Mouse (Mus musculus) lung, embryonic 14.5 days (tissue): Measurements from ENCODE around the gene Defb28. TPM values are rescaled to one million over a fixed set of nuclear protein-coding genes. Genes with fewer than 3 reads are reported as not detected.

Source experiments
- ATAC-seq: fragments of 200-750 bp; cut with Nextera tagmentation; 2 replicates; pipeline ENCODE4 v1.8.0; 2017; ENCODE audit warnings: mild to moderate bottlenecking, moderate TSS enrichment, moderate library complexity; ENCODE audit not compliant: insufficient read depth
- DNase-seq: peaks from one replicate; pipeline ENCODE4 v3.0.0-alpha.2; 2015
- H3K27ac ChIP-seq: fragments of 300-500 bp; sonication (generic); 2 replicates; pipeline ENCODE4 v1.5.1; 2014; ENCODE audit warnings: low read depth, mild to moderate bottlenecking, moderate library complexity
- H3K27me3 ChIP-seq: fragments of 300-500 bp; sonication (generic); 2 replicates; pipeline ENCODE4 v1.6.1; 2014; ENCODE audit warnings: low read length, control low read depth; ENCODE audit not compliant: insufficient read depth
- H3K36me3 ChIP-seq: fragments of 300-500 bp; sonication (generic); 2 replicates; pipeline ENCODE4 v1.6.1; 2014; ENCODE audit warnings: control low read depth; ENCODE audit not compliant: insufficient read depth
- H3K4me1 ChIP-seq: fragments of 300-500 bp; sonication (generic); 2 replicates; pipeline ENCODE4 v1.6.1; 2014; ENCODE audit warnings: antibody characterized with exemption, control low read depth; ENCODE audit not compliant: insufficient read depth
- H3K4me2 ChIP-seq: fragments of 300-500 bp; sonication (generic); 2 replicates; pipeline ENCODE4 v1.6.1; 2014; ENCODE audit warnings: mild to moderate bottlenecking
- H3K4me3 ChIP-seq: fragments of 300-500 bp; sonication (generic); 2 replicates; pipeline ENCODE4 v1.5.1; 2014; ENCODE audit warnings: low read depth, low read length
- H3K9ac ChIP-seq: fragments of 300-500 bp; sonication (generic); 2 replicates; pipeline ENCODE4 v1.6.1; 2014
- H3K9me3 ChIP-seq: fragments of 300-500 bp; sonication (generic); 2 replicates; pipeline ENCODE4 v1.6.1; 2016; ENCODE audit warnings: low read depth, low read length, control low read depth
- CTCF ChIP-seq: IDR thresholded peaks from 2 replicates; pipeline ENCODE4 v1.5.1; 2016; ENCODE audit warnings: antibody characterized with exemption, low read depth
- WGBS: fragments of 180-500 bp; shearing (Covaris S2); extraction: QIAGEN DNeasy Blood & Tissue Kit; methylation state at CpG from one replicate; pipeline ENCODE4 v1.1.7; 2014; 5-methylcytosine and 5-hydroxymethylcytosine counted together
- polyA plus RNA-seq: library from polyadenylated mRNA; unstranded; fragments of >200 nt; fragmentation: Nextera tagmentation; extraction: Ambion mirVana; gene quantifications from 2 replicates; pipeline ENCODE4 v1.2.1, GENCODE M21; 2014

Gene Defb28
- polyA plus RNA-seq, 1 experiment from 2014 or later, result not detected

- ATAC-seq (no peak), DNase-seq (no peak)
- no peaks in the 10 kb centered on the region for H3K9me3 ChIP-seq
- no peak overlapping the region for H3K4me3 ChIP-seq
- no peak overlapping the region for H3K27ac ChIP-seq
- no peaks in the 10 kb centered on the region for H3K4me1 ChIP-seq
- no peaks in the 10 kb centered on the region for H3K27me3 ChIP-seq
- no peak overlapping the region for H3K4me2 ChIP-seq
- no peak overlapping the region for H3K9ac ChIP-seq
- WGBS, result 77% methylated on average over 7 of the region's 7 CpGs
- TF ChIP-seq CTCF, result no peak
- no peaks in the 10 kb centered on the region for H3K36me3 ChIP-seq
These were observed 38.6 kb downstream of the Defb28 start for GRCm38 (mm10) chr2:152556655-152557054.

GRCm38 (mm10) chr2:152569038-152569437 lies 51.0 kb downstream of the Defb28 start, which contains the start of gene Gm17416:
TSS of gene Gm17416 (plus strand) at chr2:152569338.
- ATAC-seq (no peak), DNase-seq (no peak)

GRCm38 (mm10) chr2:152569881-152570280 lies 51.8 kb downstream of the Defb28 start:
- 68% methylated on average over 4 of the region's 4 CpGs for WGBS
- Histone ChIP-seq H3K4me3 (no peak overlapping the region), H3K4me2 (no peak overlapping the region), H3K36me3 (no peaks in the 10 kb centered on the region), H3K27me3 (no peaks in the 10 kb centered on the region), H3K9me3 (no peaks in the 10 kb centered on the region), H3K27ac (no peak overlapping the region), H3K4me1 (no peaks in the 10 kb centered on the region), H3K9ac (no peak overlapping the region)
- no peak for ATAC-seq
- TF ChIP-seq CTCF, result no peak
- DNase-seq, result no peak

More at GRCm38 (mm10) chr2:152569038-152569437, 51.0 kb downstream of the Defb28 start, which contains the start of gene Gm17416:
- Histone ChIP-seq H3K4me2 (no peak within 1 kb of the TSS), H3K36me3 (no peaks in the 10 kb centered on the region), H3K27ac (no peak within 1 kb of the TSS), H3K9ac (no peak within 1 kb of the TSS), H3K4me1 (no peaks in the 10 kb centered on the region), H3K4me3 (no peak within 1 kb of the TSS), H3K27me3 (no peaks in the 10 kb centered on the region), H3K9me3 (no peaks in the 10 kb centered on the region)
- WGBS, result 85% methylated on average over 5 of the region's 5 CpGs
- no peak for TF ChIP-seq CTCF

- Histone ChIP-seq H3K4me1 (no peaks in the 10 kb centered on the region), H3K4me2 (no peak overlapping the region), H3K36me3 (no peaks in the 10 kb centered on the region), H3K9ac (no peak overlapping the region), H3K9me3 (no peaks in the 10 kb centered on the region), H3K4me3 (no peak overlapping the region), H3K27ac (no peak overlapping the region), H3K27me3 (no peaks in the 10 kb centered on the region)
- TF ChIP-seq CTCF, result no peak
- no peak for ATAC-seq
- 58% methylated on average over 6 of the region's 6 CpGs for WGBS
- DNase-seq, result no peak
These were observed 52.3 kb downstream of the Defb28 start for GRCm38 (mm10) chr2:152570313-152570712.

Other genes with a start within 250 kb of the Defb28 start
- 34.7 and 39.4 TPM in 2 replicates for gene Tbc1d20, start 224.4 kb upstream of the Defb28 start, polyA plus RNA-seq
- gene Rbck1, start 185.6 kb upstream of the Defb28 start, polyA plus RNA-seq, result 85.8 and 92.8 TPM in 2 replicates
- 2.2 and 2.7 TPM in 2 replicates for gene Trib3, start 174.2 kb upstream of the Defb28 start, polyA plus RNA-seq
- 0.26 TPM in 1 of 2 replicates, not detected in the other for gene Nrsn2, start 141.6 kb upstream of the Defb28 start, polyA plus RNA-seq
- 17.2 and 19.4 TPM in 2 replicates for gene Sox12, start 120.2 kb upstream of the Defb28 start, polyA plus RNA-seq
- 38.6 and 42.3 TPM in 2 replicates for gene Zcchc3, start 103.2 kb upstream of the Defb28 start, polyA plus RNA-seq
- gene 6820408C15Rik, start 102.7 kb upstream of the Defb28 start, polyA plus RNA-seq, result 0.53 and 1.3 TPM in 2 replicates
- not detected in 2 replicates for gene Defb23, start 53.6 kb upstream of the Defb28 start, polyA plus RNA-seq
- gene Defb20, start 41.2 kb upstream of the Defb28 start, polyA plus RNA-seq, result not detected in 2 replicates
- not detected in 2 replicates for gene Defb22, start 28.1 kb upstream of the Defb28 start, polyA plus RNA-seq
- not detected in 2 replicates for gene Defb26, start 6.6 kb upstream of the Defb28 start, polyA plus RNA-seq
- not detected in 2 replicates for gene Defb29, start 21.8 kb downstream of the Defb28 start, polyA plus RNA-seq
- gene Gm17416, start 51.1 kb downstream of the Defb28 start, polyA plus RNA-seq, result not detected in 2 replicates
- gene Defb21, start 54.5 kb downstream of the Defb28 start, polyA plus RNA-seq, result not detected in 2 replicates
- not detected in 2 replicates for gene Defb19, start 62.1 kb downstream of the Defb28 start, polyA plus RNA-seq
- not detected in 2 replicates for gene Defb45, start 81.1 kb downstream of the Defb28 start, polyA plus RNA-seq
- gene Defb36, start 86.1 kb downstream of the Defb28 start, polyA plus RNA-seq, result not detected in 2 replicates
- gene Defb25, start 104.8 kb downstream of the Defb28 start, polyA plus RNA-seq, result 0.86 and 1.5 TPM in 2 replicates
- 6.2 TPM in 2 replicates for gene Rem1, start 108.7 kb downstream of the Defb28 start, polyA plus RNA-seq
- gene H13, start 151.2 kb downstream of the Defb28 start, polyA plus RNA-seq, result 97.6 and 98.1 TPM in 2 replicates
- 28.5 and 32.7 TPM in 2 replicates for gene Mcts2, start 168.8 kb downstream of the Defb28 start, polyA plus RNA-seq
- 122 and 123 TPM in 2 replicates for gene Id1, start 218.0 kb downstream of the Defb28 start, polyA plus RNA-seq
- 51.4 and 59.6 TPM in 2 replicates for gene Cox4i2, start 235.9 kb downstream of the Defb28 start, polyA plus RNA-seq